Mouse (Mus musculus) right cerebral cortex, postnatal 25 days (tissue): ENCODE measurements around the gene Prop1.

Experiments used
- DNase-seq: peaks from one replicate; pipeline ENCODE4 v3.0.0; 2022

Gene Prop1

DNA sequence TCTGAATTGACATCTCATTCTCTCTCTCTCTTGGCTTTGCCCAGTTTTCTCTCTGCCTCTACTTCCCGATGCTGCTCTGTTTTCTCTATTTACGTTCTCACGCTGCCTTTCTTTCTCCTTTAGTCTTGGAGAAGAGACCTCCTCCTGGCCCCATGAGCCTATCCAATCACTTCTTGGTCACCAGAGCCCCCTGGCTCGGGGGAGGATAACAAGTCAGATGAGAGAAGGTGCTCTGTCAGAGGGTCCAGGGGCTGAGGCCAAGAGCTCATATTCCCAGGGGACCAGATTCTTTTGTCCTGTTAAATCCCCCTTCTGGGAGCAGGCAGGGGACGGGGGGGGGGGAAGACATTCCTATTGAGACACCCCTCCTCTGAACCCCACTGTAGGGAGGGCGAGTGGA lies at the start of gene Prop1:
Gene Prop1 (minus strand): TSS at position 101 of the 400 bp plus-strand sequence.
- DNase-seq, result no peak

DNA sequence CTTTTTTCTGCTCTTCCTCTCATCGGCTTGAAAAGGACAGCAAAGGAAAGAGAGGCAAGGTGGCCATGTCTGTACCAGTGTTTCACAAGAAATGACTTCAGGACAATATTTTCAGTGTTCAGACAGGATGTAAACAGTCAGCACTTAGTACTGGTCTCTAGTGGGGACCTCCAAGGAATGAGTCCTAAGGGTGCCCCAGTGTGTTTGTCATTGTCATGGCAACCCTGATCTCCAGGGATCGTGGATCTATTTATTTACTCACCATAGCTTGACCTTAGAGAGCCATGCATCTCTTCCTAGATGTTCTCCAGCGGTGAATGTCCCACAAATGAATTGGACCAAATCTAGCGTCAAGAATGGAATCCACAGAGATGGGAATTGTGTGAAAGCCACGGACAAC lies 49.7 kb upstream of the Prop1 start, which contains the start of gene Olfr51:
Gene Olfr51 (plus strand): TSS at position 301 of the 400 bp plus-strand sequence.
- DNase-seq, result no peak

DNA sequence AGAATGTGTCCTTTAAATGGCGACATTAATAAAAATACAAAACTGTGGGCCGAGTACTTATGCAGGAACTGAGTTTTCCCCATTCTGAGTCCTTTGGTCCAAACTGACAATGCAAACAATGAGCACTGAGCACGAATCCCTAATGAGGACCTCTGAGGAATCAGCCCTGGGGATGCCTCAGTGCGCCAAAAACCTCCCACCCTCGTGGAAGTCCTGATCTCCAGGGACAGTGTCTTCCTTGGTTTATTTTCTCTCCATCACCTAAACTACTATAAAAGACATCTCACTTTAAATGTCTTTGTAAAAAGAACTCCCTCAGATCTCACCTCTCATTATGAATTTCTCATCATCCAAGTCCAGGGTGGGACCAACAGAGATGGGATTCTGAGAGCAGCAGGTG lies 28.1 kb upstream of the Prop1 start, which contains the start of gene Olfr1377:
Gene Olfr1377 (plus strand): TSS at position 301 of the 400 bp plus-strand sequence.
- no peak for DNase-seq

DNA sequence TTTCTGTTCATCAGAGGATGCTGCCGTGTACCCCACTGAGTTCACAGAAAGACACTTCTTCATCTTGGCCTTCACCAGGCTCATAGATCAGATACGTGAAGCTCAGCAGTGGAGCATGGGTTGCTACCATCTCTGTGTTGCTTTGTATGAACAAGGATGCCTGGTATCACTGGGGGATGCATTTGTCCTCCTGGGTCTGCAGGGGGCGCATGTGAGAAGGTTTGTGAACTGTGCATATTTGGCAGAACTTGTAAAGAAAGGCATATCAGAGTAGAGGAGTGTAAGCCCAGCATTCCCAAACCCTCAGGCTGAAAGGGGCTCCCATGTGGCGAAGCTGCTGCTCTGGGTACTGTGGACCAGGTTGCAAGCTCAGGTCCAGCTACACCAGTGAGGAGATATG lies 23.7 kb upstream of the Prop1 start:
- no peak for DNase-seq

DNA sequence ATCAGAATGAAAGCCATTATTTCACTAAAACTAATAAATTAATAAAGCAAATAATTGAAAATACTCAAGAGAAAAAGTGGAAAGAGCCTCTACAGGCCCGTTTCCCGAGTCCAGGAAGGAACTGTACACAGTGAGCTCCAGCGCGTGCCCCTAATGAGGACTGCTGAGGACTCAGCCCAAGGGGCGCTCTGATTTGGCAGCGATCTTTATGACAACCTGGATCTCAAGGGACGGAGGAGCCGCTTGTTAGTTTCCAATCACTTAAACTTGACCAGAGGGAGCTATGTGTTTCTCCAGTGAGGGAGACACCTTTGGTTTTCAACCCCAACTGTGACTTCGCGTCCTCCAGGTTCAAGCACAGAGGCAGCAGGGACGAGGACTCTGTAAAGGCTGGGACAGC lies 12.7 kb upstream of the Prop1 start, which contains the start of gene Olfr1378:
Gene Olfr1378 (plus strand): TSS at position 301 of the 400 bp plus-strand sequence.
- DNase-seq, result no peak

DNA sequence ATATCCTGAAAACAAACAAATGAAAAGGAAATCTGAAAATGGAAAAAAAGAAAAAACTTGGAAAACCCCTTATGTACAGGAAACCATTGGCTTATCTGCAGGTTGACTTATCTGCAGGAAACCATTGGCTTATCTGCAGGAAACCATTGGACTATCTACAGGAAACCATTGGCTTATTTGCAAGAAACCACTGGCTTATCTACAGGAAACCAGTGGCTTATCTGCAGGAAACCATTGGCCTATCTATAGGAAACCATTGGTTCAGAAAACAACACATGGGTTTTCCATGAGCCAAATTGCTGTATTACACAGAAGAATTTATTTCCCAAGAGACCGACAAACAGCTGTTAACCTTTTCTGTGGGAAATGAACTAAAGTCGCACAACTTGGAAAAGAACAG lies 11.3 kb upstream of the Prop1 start:
- DNase-seq, result no peak

DNA sequence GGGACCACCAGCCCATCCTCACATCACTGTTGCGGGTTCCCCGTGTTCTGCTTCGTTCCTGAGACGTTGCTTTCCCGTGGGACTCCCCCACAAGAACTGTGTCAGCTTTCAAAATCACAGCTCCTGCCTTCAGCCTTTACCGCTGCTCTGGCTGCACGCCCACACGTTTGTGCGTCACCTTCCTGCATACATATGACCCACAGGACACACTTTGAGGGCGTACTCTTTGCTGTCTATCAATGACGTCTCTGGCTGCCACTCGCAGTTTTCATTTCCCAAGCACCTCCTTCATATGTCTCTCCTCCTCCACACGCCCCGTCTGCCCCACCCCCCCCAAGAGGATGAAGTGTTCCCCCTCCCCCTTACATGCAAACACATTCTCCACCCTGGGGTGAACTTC lies 1.3 kb downstream of the Prop1 start:
- DNase-seq, result no peak

DNA sequence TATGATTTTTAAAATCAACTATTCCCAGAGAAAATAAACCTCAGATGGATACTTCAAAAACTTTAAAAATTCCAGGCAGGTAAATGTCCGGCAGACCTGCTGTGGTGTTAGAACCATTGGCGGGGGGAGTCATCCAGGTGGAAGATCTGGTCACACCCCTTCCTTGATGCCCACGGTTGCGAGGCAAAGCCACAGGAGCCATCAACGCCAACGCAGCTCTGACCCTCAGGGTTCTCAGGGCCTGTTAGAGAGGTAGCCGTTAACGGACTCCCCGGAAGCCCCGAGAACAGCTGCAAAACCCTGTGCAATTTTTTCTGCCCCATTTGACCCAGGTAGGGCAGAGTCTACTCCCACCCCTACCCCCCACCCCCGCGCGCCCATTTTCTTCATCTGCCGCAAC lies 10.1 kb downstream of the Prop1 start, which contains the start of gene 4933414I15Rik:
Gene 4933414I15Rik (minus strand): TSS at position 260 of the 400 bp plus-strand sequence.
- DNase-seq, result no peak

DNA sequence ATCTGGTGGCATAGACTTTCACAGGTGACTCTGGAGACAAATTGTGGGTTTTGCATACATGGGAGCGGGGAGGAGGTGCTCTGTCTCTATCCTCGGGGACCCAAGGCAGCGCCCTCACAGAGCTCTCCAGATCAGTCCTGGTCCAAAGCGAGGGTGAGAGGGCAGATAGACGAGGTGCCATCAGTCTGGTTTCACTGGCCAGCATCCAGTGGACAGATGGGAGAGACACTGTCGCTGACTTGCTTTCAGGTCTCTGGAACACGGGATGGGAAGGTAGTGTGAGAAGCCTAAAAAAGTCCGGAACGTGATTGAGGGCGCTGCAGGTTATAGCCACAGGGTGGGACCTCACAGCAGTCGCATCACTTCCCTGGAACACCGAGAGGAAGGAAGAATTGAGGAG lies 11.2 kb downstream of the Prop1 start:
- no peak for DNase-seq

DNA sequence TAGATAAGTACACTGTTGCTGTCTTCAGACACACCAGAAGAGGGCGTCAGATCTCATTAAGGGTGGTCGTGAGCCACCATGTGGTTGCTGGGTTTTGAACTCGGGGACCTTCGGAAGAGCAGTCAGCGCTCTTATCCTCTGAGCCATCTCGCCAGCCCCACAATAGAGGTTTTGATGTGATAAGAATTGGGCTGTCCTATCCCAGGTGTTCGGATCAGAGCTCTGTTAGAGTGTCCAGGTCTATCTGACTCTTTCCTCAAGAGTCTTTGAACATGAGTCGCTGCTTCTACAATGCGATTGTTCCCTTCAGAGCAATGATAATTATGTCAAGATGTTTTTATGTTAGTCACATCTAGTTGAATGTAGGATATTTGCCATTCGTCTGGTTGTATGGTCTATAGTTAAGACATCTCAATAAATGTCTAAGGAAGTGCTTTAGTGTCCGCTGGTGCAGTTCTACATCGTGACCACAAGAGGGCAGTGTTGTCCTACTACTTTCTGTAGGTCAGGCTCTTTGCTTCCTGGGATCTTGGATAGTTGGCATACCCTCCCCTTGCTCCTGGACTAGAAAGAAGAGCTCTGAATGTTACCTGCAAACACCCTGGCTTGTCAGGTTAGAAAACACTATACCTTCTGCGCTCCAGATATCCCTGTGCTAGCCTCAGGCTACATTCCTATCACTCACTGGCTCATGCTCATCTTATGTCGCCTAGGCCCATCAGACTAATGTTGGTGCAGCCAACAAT lies 13.8 kb downstream of the Prop1 start:
- no peak for DNase-seq

DNA sequence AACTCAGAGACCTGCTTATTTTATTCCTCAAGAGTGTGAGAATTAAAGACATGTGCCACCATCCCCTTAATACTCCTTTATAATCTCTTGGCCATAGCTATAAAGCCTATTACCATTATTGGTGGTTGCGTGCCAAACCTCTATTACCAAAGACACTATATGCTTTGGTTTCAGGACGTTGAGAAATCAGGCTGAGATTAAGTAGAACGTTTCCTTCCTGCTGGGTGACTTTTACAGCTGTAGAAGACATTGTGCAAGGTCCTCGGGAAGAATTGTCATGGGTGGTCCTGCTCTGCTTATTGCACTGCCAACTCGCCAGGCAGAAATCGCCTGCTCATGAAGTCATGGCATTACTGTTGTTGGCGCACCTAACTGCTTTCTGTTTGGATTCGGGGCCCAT lies 15.1 kb downstream of the Prop1 start:
- DNase-seq, result no peak

DNA sequence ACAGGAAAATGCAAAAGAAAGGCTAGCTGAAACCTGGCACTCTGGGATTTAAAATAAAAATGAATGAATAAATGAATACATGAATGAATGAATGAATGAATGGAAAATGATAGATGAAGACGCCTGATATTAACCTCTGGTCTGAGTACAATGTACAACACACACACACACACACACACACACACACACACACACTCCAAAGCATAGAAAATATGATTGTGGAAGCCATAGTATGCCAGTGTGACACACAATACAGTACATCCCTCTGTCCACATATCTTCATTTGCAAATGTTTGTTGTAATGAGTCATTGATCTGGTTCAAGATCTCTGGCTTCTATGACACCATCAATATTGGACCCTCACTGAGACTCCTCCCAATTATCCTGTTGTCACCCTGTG lies 21.5 kb downstream of the Prop1 start:
- DNase-seq, result no peak

DNA sequence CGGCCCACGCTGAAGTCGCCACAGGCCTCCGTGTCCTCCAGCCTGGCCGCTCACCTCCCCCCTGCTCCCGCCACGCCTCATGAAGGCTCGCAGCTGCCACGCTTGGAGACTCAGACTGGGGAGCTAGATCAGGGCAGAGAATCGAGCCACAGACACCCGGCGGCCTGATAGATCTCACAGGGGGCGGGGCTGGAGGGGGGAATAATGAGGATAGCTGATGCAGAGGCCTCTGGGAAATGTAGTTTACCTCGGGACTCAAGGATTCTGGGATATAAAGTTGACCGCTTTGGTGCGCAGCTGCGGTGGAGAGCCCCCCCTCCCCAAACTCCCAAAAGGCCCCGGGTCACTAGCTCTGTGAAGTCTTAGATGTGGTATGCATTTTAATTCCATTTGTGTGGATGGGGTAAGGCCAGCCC lies 22.1 kb downstream of the Prop1 start, which contains the start of gene Zfp354b:
Gene Zfp354b (minus strand): TSS at position 183 of the 416 bp plus-strand sequence.
- peak; percentile 80 for DNase-seq

DNA sequence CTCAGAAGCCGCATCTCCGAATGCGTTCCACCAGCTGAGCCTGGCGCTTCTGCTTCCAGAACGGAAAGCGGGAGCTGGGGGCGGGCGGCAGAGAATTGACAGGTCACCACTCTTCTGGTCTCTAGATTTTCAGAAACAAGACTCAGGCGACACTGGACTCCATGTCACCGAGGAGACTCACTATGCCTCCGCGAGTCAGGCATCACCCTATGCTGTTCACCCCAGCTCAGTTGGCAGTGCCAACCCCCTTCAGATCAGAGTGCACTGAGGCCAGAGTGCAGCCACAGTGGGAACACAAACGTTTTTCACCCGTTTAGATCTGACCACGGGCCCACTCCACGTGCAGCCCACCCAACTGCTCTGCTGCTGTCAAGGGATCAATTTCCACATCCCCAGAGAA lies 22.5 kb downstream of the Prop1 start:
- DNase-seq, result peak; percentile 39

DNA sequence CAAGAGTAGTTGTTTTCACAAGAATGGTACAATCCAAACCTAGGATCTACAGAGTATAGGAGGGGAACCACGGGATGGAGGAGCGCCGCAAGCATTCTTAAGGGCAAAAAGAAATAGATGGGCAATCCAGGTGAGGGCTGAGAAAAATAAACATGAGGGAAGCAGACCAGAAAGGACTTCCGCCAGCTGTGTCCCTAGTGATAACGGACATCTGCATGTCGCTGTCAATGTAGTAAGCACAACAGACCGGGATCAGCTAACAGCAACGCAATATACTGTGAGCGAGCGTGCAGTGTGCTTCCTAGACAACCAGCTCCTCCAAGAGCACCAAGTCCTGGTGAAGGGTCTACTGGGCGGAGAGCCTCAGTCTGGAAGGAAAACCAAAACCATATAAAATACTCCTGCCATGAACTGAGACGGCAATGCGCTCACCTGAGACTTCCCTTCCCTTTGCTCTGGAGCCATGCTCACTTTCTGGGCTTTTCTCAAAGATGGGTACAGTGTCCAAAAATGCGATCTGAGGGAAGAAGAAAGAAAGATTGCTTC lies 23.0 kb downstream of the Prop1 start:
- DNase-seq, result no peak

DNA sequence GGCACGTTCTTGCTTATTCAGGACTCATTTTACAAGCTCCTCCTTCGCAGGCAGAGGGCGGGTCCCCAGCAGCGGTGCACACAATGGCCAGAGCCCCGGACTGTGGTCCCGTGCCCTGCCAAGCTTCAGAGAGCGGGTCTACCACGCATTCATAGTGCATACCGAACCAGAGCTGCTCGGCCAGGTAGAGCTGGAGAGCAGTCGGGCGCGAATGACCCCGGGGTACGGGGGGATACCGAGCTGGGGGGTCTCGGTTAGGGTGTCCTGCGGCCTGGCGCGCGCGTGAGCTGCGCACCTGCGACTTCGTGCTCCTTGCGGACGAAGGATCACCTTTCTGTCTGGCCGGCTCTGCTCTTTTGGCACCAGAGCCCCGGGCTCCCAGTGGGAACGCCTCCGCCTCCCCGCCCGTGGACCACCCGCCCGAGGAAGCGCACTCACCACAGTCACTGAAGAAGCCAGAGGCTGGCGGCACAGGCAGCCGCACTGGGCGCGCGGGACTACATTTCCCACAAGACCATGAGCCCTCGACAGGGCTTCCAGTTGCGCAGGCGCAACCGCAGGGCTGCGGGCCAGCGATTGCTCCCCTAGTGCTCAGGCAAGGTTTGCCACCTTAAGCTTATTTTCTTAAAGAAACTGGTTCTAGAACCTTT lies 37.8 kb downstream of the Prop1 start, which contains the start of gene Zfp2:
Gene Zfp2 (minus strand): TSS at position 495 of the 650 bp plus-strand sequence.
- DNase-seq, result peak; percentile 92

DNA sequence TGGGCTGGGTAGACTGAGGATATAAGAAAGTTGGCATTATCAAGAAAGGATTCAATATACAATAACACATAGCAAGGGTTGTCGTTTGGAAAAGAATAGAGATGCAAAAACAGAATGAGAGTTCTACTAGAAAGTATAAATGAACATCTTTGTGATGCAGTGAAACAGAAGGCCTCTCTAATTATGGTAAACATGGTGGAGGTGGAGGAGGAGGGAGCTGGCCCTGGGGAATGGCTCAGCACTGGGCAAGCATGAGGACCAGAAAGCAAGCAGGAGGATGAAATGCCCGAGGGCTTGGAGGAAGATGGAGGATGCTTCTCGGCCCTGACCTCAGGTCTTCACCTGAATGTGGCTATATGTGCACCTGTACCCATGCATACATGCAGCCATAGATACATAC lies 39.1 kb downstream of the Prop1 start:
- DNase-seq, result no peak

DNA sequence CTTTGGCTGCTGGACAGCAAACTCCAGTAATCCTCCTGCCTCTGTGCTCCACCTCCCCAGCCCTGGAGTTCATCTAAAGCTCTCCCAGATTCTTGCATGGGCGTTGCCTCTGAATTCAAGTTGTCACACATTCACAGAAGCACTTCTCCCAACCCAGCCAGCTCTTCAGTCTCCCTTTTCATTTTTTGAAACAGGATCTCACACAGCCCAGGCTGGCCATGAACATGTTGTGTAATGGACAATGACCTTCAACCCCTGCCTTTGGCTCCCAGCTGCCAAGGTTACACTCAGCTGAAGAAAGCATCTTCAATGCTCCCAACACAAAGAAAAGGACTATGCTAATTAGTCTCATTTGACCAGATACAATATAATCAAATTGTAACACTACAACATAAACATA lies 40.3 kb downstream of the Prop1 start:
- DNase-seq, result no peak

DNA sequence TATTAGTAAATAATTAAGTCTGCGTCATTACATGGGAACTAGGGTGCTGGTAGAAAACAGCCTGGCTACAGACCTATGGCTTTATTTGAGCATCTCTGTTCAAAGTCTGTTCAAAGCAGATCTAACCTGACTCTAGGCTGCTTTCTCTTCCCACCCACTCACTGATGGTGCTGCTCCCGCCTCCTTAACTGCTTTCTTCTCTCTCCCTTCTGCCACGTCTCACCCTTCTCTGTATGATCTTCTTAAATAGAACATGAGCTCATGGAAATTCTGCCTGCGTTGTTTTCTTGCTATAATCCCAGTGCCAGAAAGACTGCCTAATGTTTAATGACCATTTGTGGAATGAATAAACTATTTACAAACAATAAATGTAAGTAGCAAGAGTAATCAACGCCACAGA lies 45.4 kb downstream of the Prop1 start:
- no peak for DNase-seq
